Mouse (Mus musculus): ENCODE results near the gene Got1. TPM values are rescaled to one million over a fixed set of nuclear protein-coding genes. Genes with fewer than 3 reads are reported as not detected.
A peak's percentile ranks its signal among the peaks of the same experiment; 100 is the strongest.

The Got1 gene
- polyA plus RNA-seq, 1 experiment from 2014 or later: 14.2 TPM

GRCm38 (mm10) chr19:43519226-43519625 is 5.2 kb downstream of the Got1 start:
- no peak for DNase-seq (ENCODE audit: low spot score)
- no peaks in the 10 kb centered on the region for H3K27me3 ChIP-seq (replicated peaks; ENCODE audit: insufficient read depth, low read length)
- WGBS: 88% methylated on average over 10 of the region's 10 CpGs

GRCm38 (mm10) chr19:43518261-43518660 is 6.1 kb downstream of the Got1 start:
- H3K4me3 ChIP-seq (ENCODE audit: low read depth, low read length): no peak overlapping the region
- no peaks in the 10 kb centered on the region for H3K36me3 ChIP-seq (ENCODE audit: insufficient read depth, low read length)
- H3K9ac ChIP-seq (replicated peaks; ENCODE audit: low read depth): no peak overlapping the region
- TF ChIP-seq EP300 (IDR thresholded peaks at IDR 0.05): no peak
- TF ChIP-seq CTCF (IDR thresholded peaks at IDR 0.05): no peak
- H3K27ac ChIP-seq (ENCODE audit: low read length): no peak overlapping the region
- no peak for DNase-seq (ENCODE audit: low spot score)
- H3K27me3 ChIP-seq (replicated peaks; ENCODE audit: insufficient read depth, low read length): no peaks in the 10 kb centered on the region
- H3K4me1 ChIP-seq (ENCODE audit: insufficient read depth, low read depth, low read length): no peaks in the 10 kb centered on the region
- WGBS: 79% methylated on average over 7 of the region's 7 CpGs
- no peaks in the 10 kb centered on the region for H3K9me3 ChIP-seq (ENCODE audit: low read length)
- no peak for ATAC-seq
- no peak overlapping the region for H3K4me2 ChIP-seq (replicated peaks; ENCODE audit: low read depth, low read length)

More at GRCm38 (mm10) chr19:43519226-43519625, 5.2 kb downstream of the Got1 start:
- no peak for ATAC-seq
- Histone ChIP-seq H3K36me3 (ENCODE audit: insufficient read depth, low read length) (no peaks in the 10 kb centered on the region), H3K9me3 (ENCODE audit: low read length) (no peaks in the 10 kb centered on the region), H3K4me2 (replicated peaks; ENCODE audit: low read depth, low read length) (no peak overlapping the region), H3K9ac (replicated peaks; ENCODE audit: low read depth) (no peak overlapping the region), H3K4me3 (ENCODE audit: low read depth, low read length) (no peak overlapping the region), H3K4me1 (ENCODE audit: insufficient read depth, low read depth, low read length) (peaks cover 6% of the 10 kb centered on the region; the same call in 1 of the 2 replicates), H3K27ac (ENCODE audit: low read length) (no peak overlapping the region)
- TF ChIP-seq EP300 (IDR thresholded peaks at IDR 0.05) (no peak), CTCF (IDR thresholded peaks at IDR 0.05) (no peak)

GRCm38 (mm10) chr19:43517808-43518207 is 6.6 kb downstream of the Got1 start:
- Histone ChIP-seq H3K27ac (ENCODE audit: low read length) (no peak overlapping the region), H3K36me3 (ENCODE audit: insufficient read depth, low read length) (no peaks in the 10 kb centered on the region), H3K4me2 (replicated peaks; ENCODE audit: low read depth, low read length) (no peak overlapping the region), H3K4me3 (ENCODE audit: low read depth, low read length) (no peak overlapping the region), H3K4me1 (ENCODE audit: insufficient read depth, low read depth, low read length) (no peaks in the 10 kb centered on the region), H3K27me3 (replicated peaks; ENCODE audit: insufficient read depth, low read length) (no peaks in the 10 kb centered on the region), H3K9me3 (ENCODE audit: low read length) (no peaks in the 10 kb centered on the region), H3K9ac (replicated peaks; ENCODE audit: low read depth) (no peak overlapping the region)
- no peak for ATAC-seq
- 61% methylated on average over 7 of the region's 7 CpGs for WGBS
- TF ChIP-seq CTCF (IDR thresholded peaks at IDR 0.05) (no peak), EP300 (IDR thresholded peaks at IDR 0.05) (no peak)
- no peak for DNase-seq (ENCODE audit: low spot score)

DNA sequence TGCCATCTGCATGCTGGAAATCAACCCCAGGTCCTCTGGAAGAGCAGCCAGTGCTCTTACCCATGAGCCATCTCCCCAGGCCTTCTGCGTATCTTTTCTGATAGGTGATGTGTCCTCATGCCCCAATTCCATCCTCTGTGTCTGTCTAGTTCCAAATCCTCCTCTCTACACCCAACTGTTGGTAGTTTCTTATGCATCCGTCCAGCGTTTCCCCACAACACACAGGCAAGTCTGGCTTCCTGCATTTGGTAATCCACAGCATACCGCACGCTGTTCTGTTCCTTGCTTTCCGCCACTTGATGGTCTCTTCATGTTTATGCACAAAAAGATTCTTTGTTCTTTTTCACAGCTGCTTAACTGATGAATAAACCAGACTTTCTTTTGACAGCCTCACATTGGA is 7.1 kb downstream of the Got1 start:
- Histone ChIP-seq H3K9ac (replicated peaks; ENCODE audit: low read depth) (no peak overlapping the region), H3K9me3 (ENCODE audit: low read length) (no peaks in the 10 kb centered on the region), H3K4me3 (ENCODE audit: low read depth, low read length) (no peak overlapping the region), H3K27ac (ENCODE audit: low read length) (no peak overlapping the region), H3K4me1 (ENCODE audit: insufficient read depth, low read depth, low read length) (no peaks in the 10 kb centered on the region), H3K36me3 (ENCODE audit: insufficient read depth, low read length) (no peaks in the 10 kb centered on the region), H3K27me3 (replicated peaks; ENCODE audit: insufficient read depth, low read length) (no peaks in the 10 kb centered on the region), H3K4me2 (replicated peaks; ENCODE audit: low read depth, low read length) (no peak overlapping the region)
- ATAC-seq (no peak), DNase-seq (ENCODE audit: low spot score) (no peak)
- TF ChIP-seq CTCF (IDR thresholded peaks at IDR 0.05): no peak
- WGBS: 77% methylated on average over 6 of the region's 6 CpGs

GRCm38 (mm10) chr19:43516397-43517035 is 7.9 kb downstream of the Got1 start:
- peak; percentile 14 for DNase-seq (ENCODE audit: low spot score)
- TF ChIP-seq CTCF (IDR thresholded peaks at IDR 0.05): no peak
- no peak for TF ChIP-seq EP300 (IDR thresholded peaks at IDR 0.05)
- WGBS: 58% methylated on average over 14 of the region's 14 CpGs

GRCm38 (mm10) chr19:43515668-43516396 is 8.6 kb downstream of the Got1 start:
- no peak for ATAC-seq
- no peak for DNase-seq (ENCODE audit: low spot score)
- Histone ChIP-seq H3K27ac (ENCODE audit: low read length) (no peak overlapping the region), H3K27me3 (replicated peaks; ENCODE audit: insufficient read depth, low read length) (no peaks in the 10 kb centered on the region), H3K4me3 (ENCODE audit: low read depth, low read length) (no peak overlapping the region), H3K4me1 (ENCODE audit: insufficient read depth, low read depth, low read length) (no peaks in the 10 kb centered on the region), H3K36me3 (ENCODE audit: insufficient read depth, low read length) (no peaks in the 10 kb centered on the region), H3K9ac (replicated peaks; ENCODE audit: low read depth) (no peak overlapping the region), H3K9me3 (ENCODE audit: low read length) (no peaks in the 10 kb centered on the region), H3K4me2 (replicated peaks; ENCODE audit: low read depth, low read length) (no peak overlapping the region)
- WGBS: 90% methylated on average over 23 of the region's 23 CpGs
- TF ChIP-seq EP300 (IDR thresholded peaks at IDR 0.05): no peak
- TF ChIP-seq CTCF (IDR thresholded peaks at IDR 0.05): no peak

More at GRCm38 (mm10) chr19:43516397-43517035, 7.9 kb downstream of the Got1 start:
- Histone ChIP-seq H3K9ac (replicated peaks; ENCODE audit: low read depth) (no peak overlapping the region), H3K4me3 (ENCODE audit: low read depth, low read length) (no peak overlapping the region), H3K36me3 (ENCODE audit: insufficient read depth, low read length) (no peaks in the 10 kb centered on the region), H3K4me1 (ENCODE audit: insufficient read depth, low read depth, low read length) (no peaks in the 10 kb centered on the region), H3K4me2 (replicated peaks; ENCODE audit: low read depth, low read length) (no peak overlapping the region), H3K27ac (ENCODE audit: low read length) (no peak overlapping the region), H3K27me3 (replicated peaks; ENCODE audit: insufficient read depth, low read length) (no peaks in the 10 kb centered on the region), H3K9me3 (ENCODE audit: low read length) (no peaks in the 10 kb centered on the region)
- no peak for ATAC-seq

Data from lung, postnatal 0 days (tissue).